Comparison of ENCODE assay signal across 9 mouse cellular contexts in genomic region chr11:18745840-18746239, GRCm38 (mm10).
DNase-seq lines count a peak whose midpoint lies in the region; ATAC-seq and TF ChIP-seq lines count a peak whose summit lies in the region.
"Had no signal": no experiment of that assay in that cellular context is flagged by ENCODE, and none has a peak within 500 bp of the region (broad histone marks: within the 10 kb centered on the region; RNA-seq: fewer than 3 reads in every experiment).

No protein-coding gene starts in this region.

- peak overlapping the region; percentile 14 for H3K4me2 ChIP-seq in lung, postnatal 0 days (replicated peaks; ENCODE audit: low read depth, low read length)

- no peaks in the 10 kb centered on the region for H3K4me1 ChIP-seq in lung, postnatal 0 days (ENCODE audit: insufficient read depth, low read depth, low read length)

- ATAC-seq in lung, postnatal 0 days: peak; percentile 23; the same call in 1 of the 2 replicates

- 19% methylated on average over 10 of the region's 10 CpGs for WGBS in lung, postnatal 0 days

- H3K9ac ChIP-seq in lung, postnatal 0 days (replicated peaks; ENCODE audit: low read depth): no peak overlapping the region
- H3K9ac ChIP-seq: liver, embryonic 14.5 days had no signal

- TF ChIP-seq EP300 in lung, postnatal 0 days (IDR thresholded peaks at IDR 0.05): no peak

- H3K27me3 ChIP-seq in lung, postnatal 0 days (replicated peaks; ENCODE audit: insufficient read depth, low read length): no peaks in the 10 kb centered on the region

- DNase-seq in cerebellum, postnatal 14 days: peak; percentile 50 to 55
- no peak for DNase-seq in cerebellum, adult 11-12 months
- peak; percentile 36 for DNase-seq in lung, postnatal 0 days (ENCODE audit: low spot score)
- DNase-seq in lung, postnatal 14 days: no peak
- DNase-seq in kidney, postnatal 4 days: peak; percentile 74 to 84
- DNase-seq in testis, postnatal 14 days (ENCODE audit: low spot score): peak; percentile 19
- no peak for DNase-seq in left cerebral cortex, adult 18-20 months (ENCODE audit: low spot score in 2 of 2)
- no peak for DNase-seq in layer of hippocampus, adult 8-10 months (ENCODE audit: low spot score in 2 of 2)

- TF ChIP-seq CTCF in lung, postnatal 0 days (IDR thresholded peaks at IDR 0.05): no peak

- no peaks in the 10 kb centered on the region for H3K9me3 ChIP-seq in lung, postnatal 0 days (ENCODE audit: low read length)

- H3K27ac ChIP-seq in lung, postnatal 0 days (ENCODE audit: low read length): no peak overlapping the region
- H3K27ac ChIP-seq: liver, embryonic 14.5 days had no signal

- no peak overlapping the region for H3K4me3 ChIP-seq in lung, postnatal 0 days (ENCODE audit: low read depth, low read length)

- no peaks in the 10 kb centered on the region for H3K36me3 ChIP-seq in lung, postnatal 0 days (ENCODE audit: insufficient read depth, low read length)

Comparison
In these comparisons a context has a peak if more than half of its experiments do, and no peak if none do; other contexts are left out.
1. DNase-seq: peak in cerebellum, postnatal 14 days (2 of 2), lung, postnatal 0 days (single experiment), kidney, postnatal 4 days (2 of 2) and testis, postnatal 14 days (single experiment); none in cerebellum, adult 11-12 months (single experiment), lung, postnatal 14 days (single experiment), left cerebral cortex, adult 18-20 months (0 of 2) and layer of hippocampus, adult 8-10 months (0 of 2).